Mouse (Mus musculus) hindbrain, embryonic 14.5 days (tissue): ENCODE measurements at regions not wholly inside any gene's neighbourhood (a gene's known extent, or its start where the extent isn't known, plus 50 kb on each side); places are given as distances from the start of the nearest gene placed in this dataset.
"Not testable (repeated sequence)": the region's sequence is repeated elsewhere in the genome, so short reads cannot be mapped to it uniquely, and the experiment has no call there.

Experiments
- ATAC-seq: fragments of 200-750 bp; cut with Nextera tagmentation; 2 replicates; pipeline ENCODE4 v1.8.0; 2017; ENCODE audit warnings: moderate number of reproducible peaks, mild to moderate bottlenecking, moderate TSS enrichment, moderate library complexity; ENCODE audit not compliant: low FRiP score
- DNase-seq: peaks from one replicate; pipeline ENCODE4 v3.0.0-alpha.2; 2015; ENCODE audit warnings: low spot score
- H3K27ac ChIP-seq: fragments of 300-500 bp; sonication (generic); 2 replicates; pipeline ENCODE4 v1.5.1; 2014; ENCODE audit warnings: mild to moderate bottlenecking, moderate library complexity
- H3K27me3 ChIP-seq: fragments of 300-500 bp; sonication (generic); 2 replicates; pipeline ENCODE4 v1.6.1; 2014; ENCODE audit warnings: mild to moderate bottlenecking, low read length, mixed read lengths; ENCODE audit not compliant: control insufficient read depth, insufficient read depth
- H3K36me3 ChIP-seq: fragments of 300-500 bp; sonication (generic); replicated peaks from 2 replicates; pipeline ENCODE4 v1.6.1; 2014; ENCODE audit not compliant: control insufficient read depth, insufficient read depth
- H3K4me1 ChIP-seq: fragments of 300-500 bp; sonication (generic); replicated peaks from 2 replicates; pipeline ENCODE4 v1.6.1; 2014; ENCODE audit warnings: antibody characterized with exemption, low read length, mixed read lengths; ENCODE audit not compliant: control insufficient read depth, insufficient read depth
- H3K4me2 ChIP-seq: fragments of 300-500 bp; sonication (generic); replicated peaks from 2 replicates; pipeline ENCODE4 v1.6.1; 2014; ENCODE audit warnings: mild to moderate bottlenecking, moderate library complexity
- H3K4me3 ChIP-seq: fragments of 300-500 bp; sonication (generic); replicated peaks from 2 replicates; pipeline ENCODE4 v1.5.1; 2014; ENCODE audit warnings: mild to moderate bottlenecking, low read length
- H3K9ac ChIP-seq: fragments of 300-500 bp; sonication (generic); 2 replicates; pipeline ENCODE4 v1.6.1; 2014
- H3K9me3 ChIP-seq: fragments of 300-500 bp; sonication (generic); 2 replicates; pipeline ENCODE4 v1.6.1; 2016; ENCODE audit warnings: low read length; ENCODE audit not compliant: control insufficient read depth
- WGBS: fragments of 180-500 bp; shearing (Covaris S2); extraction: QIAGEN DNeasy Blood & Tissue Kit; methylation state at CpG from one replicate; pipeline ENCODE4 v1.1.7; 2014; 5-methylcytosine and 5-hydroxymethylcytosine counted together

- H3K4me2 ChIP-seq, result no peak overlapping the region
- H3K36me3 ChIP-seq, result no peaks in the 10 kb centered on the region
- DNase-seq, result no peak
- no peaks in the 10 kb centered on the region for H3K4me1 ChIP-seq
- no peak overlapping the region for H3K4me3 ChIP-seq
- WGBS, result 87% methylated on average over 2 of the region's 2 CpGs
- no peak overlapping the region for H3K27ac ChIP-seq
- no peaks in the 10 kb centered on the region for H3K27me3 ChIP-seq
- no peak for ATAC-seq
- peaks cover 6% of the 10 kb centered on the region; the same call in 1 of the 2 replicates for H3K9me3 ChIP-seq
- no peak overlapping the region for H3K9ac ChIP-seq
These were observed 193.4 kb downstream of the Lyplal1 start for GRCm38 (mm10) chr1:185923723-185924122.

GRCm38 (mm10) chr1:185929000-185929399, 188.1 kb downstream of the Lyplal1 start:
- Histone ChIP-seq H3K9me3 (peaks cover 6% of the 10 kb centered on the region; the same call in 1 of the 2 replicates), H3K27me3 (no peaks in the 10 kb centered on the region), H3K4me2 (no peak overlapping the region), H3K27ac (no peak overlapping the region), H3K9ac (no peak overlapping the region), H3K36me3 (no peaks in the 10 kb centered on the region), H3K4me3 (no peak overlapping the region), H3K4me1 (no peaks in the 10 kb centered on the region)
- ATAC-seq, result no peak
- 11% methylated on average over 2 of the region's 2 CpGs for WGBS
- no peak for DNase-seq

- H3K4me3 ChIP-seq, result no peak overlapping the region
- WGBS, result 87% methylated on average over 5 of the region's 5 CpGs
- no peaks in the 10 kb centered on the region for H3K27me3 ChIP-seq
These were observed 187.3 kb downstream of the Lyplal1 start for GRCm38 (mm10) chr1:185929761-185930160.

GRCm38 (mm10) chr1:185933623-185934022, 183.5 kb downstream of the Lyplal1 start:
- H3K27ac ChIP-seq, result no peak overlapping the region
- H3K9ac ChIP-seq, result no peak overlapping the region
- H3K4me1 ChIP-seq, result no peaks in the 10 kb centered on the region
- DNase-seq (no peak), ATAC-seq (no peak)
- WGBS, result 72% methylated on average over 3 of the region's 3 CpGs
- H3K36me3 ChIP-seq, result no peaks in the 10 kb centered on the region
- no peaks in the 10 kb centered on the region for H3K9me3 ChIP-seq
- no peak overlapping the region for H3K4me2 ChIP-seq
- no peaks in the 10 kb centered on the region for H3K27me3 ChIP-seq
- H3K4me3 ChIP-seq, result no peak overlapping the region

More at GRCm38 (mm10) chr1:185929761-185930160, 187.3 kb downstream of the Lyplal1 start:
- no peak for ATAC-seq
- DNase-seq, result no peak
- H3K4me1 ChIP-seq, result no peaks in the 10 kb centered on the region
- no peak overlapping the region for H3K27ac ChIP-seq
- H3K9ac ChIP-seq, result no peak overlapping the region
- H3K36me3 ChIP-seq, result no peaks in the 10 kb centered on the region
- peaks cover 6% of the 10 kb centered on the region; the same call in 1 of the 2 replicates for H3K9me3 ChIP-seq
- no peak overlapping the region for H3K4me2 ChIP-seq

- no peak overlapping the region for H3K27ac ChIP-seq
These were observed 180.1 kb downstream of the Lyplal1 start for GRCm38 (mm10) chr1:185937026-185937425.

GRCm38 (mm10) chr1:185939914-185940313, 177.2 kb downstream of the Lyplal1 start:
- Histone ChIP-seq H3K4me3 (no peak overlapping the region), H3K4me2 (no peak overlapping the region), H3K36me3 (no peaks in the 10 kb centered on the region), H3K27me3 (no peaks in the 10 kb centered on the region), H3K9me3 (no peaks in the 10 kb centered on the region), H3K27ac (no peak overlapping the region), H3K9ac (no peak overlapping the region), H3K4me1 (no peaks in the 10 kb centered on the region)
- ATAC-seq (no peak), DNase-seq (no peak)
- WGBS, result 81% methylated on average over 3 of the region's 3 CpGs

More at GRCm38 (mm10) chr1:185937026-185937425, 180.1 kb downstream of the Lyplal1 start:
- Histone ChIP-seq H3K4me2 (no peak overlapping the region), H3K4me1 (no peaks in the 10 kb centered on the region), H3K9ac (no peak overlapping the region), H3K27me3 (no peaks in the 10 kb centered on the region), H3K4me3 (no peak overlapping the region), H3K9me3 (no peaks in the 10 kb centered on the region), H3K36me3 (no peaks in the 10 kb centered on the region)
- ATAC-seq (no peak), DNase-seq (no peak)

- H3K9me3 ChIP-seq, result no peaks in the 10 kb centered on the region
- no peak overlapping the region for H3K4me3 ChIP-seq
- no peaks in the 10 kb centered on the region for H3K36me3 ChIP-seq
- H3K4me1 ChIP-seq, result no peaks in the 10 kb centered on the region
- no peak overlapping the region for H3K27ac ChIP-seq
- WGBS, result 84% methylated on average over 1 of the region's 1 CpGs
- ATAC-seq, result no peak
- no peaks in the 10 kb centered on the region for H3K27me3 ChIP-seq
- H3K9ac ChIP-seq, result no peak overlapping the region
- no peak overlapping the region for H3K4me2 ChIP-seq
- no peak for DNase-seq
These were observed 176.6 kb downstream of the Lyplal1 start for GRCm38 (mm10) chr1:185940511-185940910.

- no peak for ATAC-seq
- H3K4me2 ChIP-seq, result no peak overlapping the region
- DNase-seq, result no peak
- no peak overlapping the region for H3K9ac ChIP-seq
- no peaks in the 10 kb centered on the region for H3K27me3 ChIP-seq
- H3K4me3 ChIP-seq, result no peak overlapping the region
- 91% methylated on average over 1 of the region's 1 CpGs for WGBS
- H3K27ac ChIP-seq, result no peak overlapping the region
- H3K9me3 ChIP-seq, result no peaks in the 10 kb centered on the region
- H3K4me1 ChIP-seq, result no peaks in the 10 kb centered on the region
- no peaks in the 10 kb centered on the region for H3K36me3 ChIP-seq
These were observed 165.9 kb downstream of the Lyplal1 start for GRCm38 (mm10) chr1:185951163-185951562.

GRCm38 (mm10) chr1:185955821-185956220, 161.3 kb downstream of the Lyplal1 start:
- H3K4me1 ChIP-seq, H3K9me3 ChIP-seq, ATAC-seq, H3K36me3 ChIP-seq, H3K4me2 ChIP-seq, H3K9ac ChIP-seq, H3K4me3 ChIP-seq, H3K27me3 ChIP-seq, DNase-seq, H3K27ac ChIP-seq: not testable (repeated sequence)
- 34% methylated on average over 1 of the region's 1 CpGs for WGBS

GRCm38 (mm10) chr1:185957557-185957956, 159.6 kb downstream of the Lyplal1 start:
- WGBS, result 90% methylated on average over 3 of the region's 3 CpGs

More at GRCm38 (mm10) chr1:185957557-185957956, 159.6 kb downstream of the Lyplal1 start:
- no peaks in the 10 kb centered on the region; the same call in 1 of the 2 replicates for H3K27me3 ChIP-seq
- no peaks in the 10 kb centered on the region for H3K9me3 ChIP-seq
- H3K27ac ChIP-seq, result no peak overlapping the region
- ATAC-seq (no peak), DNase-seq (no peak)
- H3K4me3 ChIP-seq, result no peak overlapping the region
- no peaks in the 10 kb centered on the region for H3K36me3 ChIP-seq
- no peaks in the 10 kb centered on the region for H3K4me1 ChIP-seq
- no peak overlapping the region for H3K4me2 ChIP-seq
- H3K9ac ChIP-seq, result no peak overlapping the region
